Mouse (Mus musculus): Measurements from ENCODE around the gene Snapc2. TPM values are rescaled to one million over a fixed set of nuclear protein-coding genes. Genes with fewer than 3 reads are reported as not detected.
A peak's percentile ranks its signal among the peaks of the same experiment; 100 is the strongest.

The Snapc2 gene
- polyA plus RNA-seq, 2 experiments: 11.5 to 14.1 TPM

- H3K9ac ChIP-seq (replicated peaks): no peak overlapping the region; the same call in 1 of the 2 replicates
- 3% methylated on average over 34 of the region's 35 CpGs for WGBS (ENCODE audit: insufficient replicate concordance)
These were observed 5.4 kb downstream of the Snapc2 start for GRCm38 (mm10) chr8:4258233-4258632.

GRCm38 (mm10) chr8:4258678-4259077 lies 5.8 kb downstream of the Snapc2 start:
- under 1% methylated on average over 31 of the region's 32 CpGs for WGBS (ENCODE audit: insufficient replicate concordance)
- ATAC-seq (ENCODE audit: insufficient read depth) (peak; percentile 65), DNase-seq (ENCODE audit: low read depth in 3 of 3, low spot score in 3 of 3) (no peak)
- H3K4me2 ChIP-seq (ENCODE audit: low read depth): peak overlapping the region; percentile 97
- H3K27me3 ChIP-seq (ENCODE audit: control insufficient read depth, insufficient read depth, low read length): no peaks in the 10 kb centered on the region
- H3K4me1 ChIP-seq (replicated peaks; ENCODE audit: control insufficient read depth in 2 of 2, insufficient read depth in 2 of 2, low read length in 1 of 2): peaks cover 4 to 7% of the 10 kb centered on the region in 2 experiments
- H3K9me3 ChIP-seq (ENCODE audit: control insufficient read depth, low read length): no peaks in the 10 kb centered on the region
- H3K4me3 ChIP-seq (ENCODE audit: insufficient read depth in 1 of 2, low read depth in 2 of 2, low read length in 2 of 2): peak overlapping the region; percentile 39 to 58
- TF ChIP-seq EP300 (IDR thresholded peaks at IDR 0.05; ENCODE audit: low read depth) (no peak), CTCF (IDR thresholded peaks at IDR 0.05; ENCODE audit: low read depth) (no peak)
- H3K9ac ChIP-seq (replicated peaks): peak overlapping the region; percentile 47
- H3K27ac ChIP-seq: no peak overlapping the region
- peaks cover 24% of the 10 kb centered on the region for H3K36me3 ChIP-seq (replicated peaks; ENCODE audit: control insufficient read depth, insufficient read depth, low read depth)

More at GRCm38 (mm10) chr8:4258233-4258632, 5.4 kb downstream of the Snapc2 start:
- peak overlapping the region; percentile 97 for H3K4me2 ChIP-seq (ENCODE audit: low read depth)
- peak overlapping the region; percentile 39 to 58 for H3K4me3 ChIP-seq (ENCODE audit: insufficient read depth in 1 of 2, low read depth in 2 of 2, low read length in 2 of 2)
- no peaks in the 10 kb centered on the region for H3K9me3 ChIP-seq (ENCODE audit: control insufficient read depth, low read length)
- H3K4me1 ChIP-seq (replicated peaks; ENCODE audit: control insufficient read depth in 2 of 2, insufficient read depth in 2 of 2, low read length in 1 of 2): peaks cover 4 to 8% of the 10 kb centered on the region in 2 experiments
- peak; percentile 49 for ATAC-seq (ENCODE audit: insufficient read depth)
- no peak overlapping the region for H3K27ac ChIP-seq
- H3K27me3 ChIP-seq (ENCODE audit: control insufficient read depth, insufficient read depth, low read length): no peaks in the 10 kb centered on the region
- TF ChIP-seq EP300 (IDR thresholded peaks at IDR 0.05; ENCODE audit: low read depth) (no peak), CTCF (IDR thresholded peaks at IDR 0.05; ENCODE audit: low read depth) (peak; percentile 97)
- peak in 2 of 3 experiments; percentile 49 to 53 for DNase-seq (ENCODE audit: low read depth in 3 of 3, low spot score in 3 of 3)
- H3K36me3 ChIP-seq (replicated peaks; ENCODE audit: control insufficient read depth, insufficient read depth, low read depth): peaks cover 24% of the 10 kb centered on the region

DNA sequence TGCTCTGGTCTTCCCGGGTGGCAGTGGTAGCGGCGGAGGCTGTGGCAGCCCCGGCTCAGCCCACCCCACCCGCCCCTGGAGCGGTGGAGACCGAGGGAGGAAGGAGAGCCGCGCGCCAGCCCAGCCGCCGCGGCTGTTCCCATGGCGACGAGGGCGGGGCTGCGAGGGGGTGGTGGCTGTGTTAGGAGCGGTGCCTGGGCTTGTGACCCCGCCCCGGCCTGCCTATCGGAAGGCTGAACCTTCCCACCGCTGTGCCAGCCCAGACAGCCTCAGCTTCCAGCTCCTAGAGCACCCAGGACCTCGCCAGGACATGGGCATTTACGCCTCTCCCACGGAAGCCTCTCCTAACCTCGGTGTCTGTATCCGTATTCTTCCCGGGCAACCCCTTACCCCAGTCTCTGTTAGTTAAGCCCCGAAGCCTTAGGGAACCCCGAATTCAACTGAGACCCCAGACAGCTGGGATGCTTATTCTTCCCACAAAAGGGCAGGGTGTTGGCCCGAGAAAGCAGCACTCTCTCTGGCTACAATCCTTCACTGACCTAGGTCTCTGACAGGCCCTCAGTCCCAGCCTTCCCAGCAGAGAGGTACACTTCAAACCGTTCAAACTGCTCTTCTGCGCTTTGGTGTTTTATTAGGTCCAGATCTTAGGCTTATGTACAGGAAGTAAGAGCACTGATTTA lies 6.4 kb downstream of the Snapc2 start, which contains the start of gene Ctxn1:
TSS of gene Ctxn1 (minus strand) at position 150 of the 680 bp plus-strand sequence.
- no peaks in the 10 kb centered on the region for H3K27me3 ChIP-seq (ENCODE audit: control insufficient read depth, insufficient read depth, low read length)
- H3K9ac ChIP-seq (replicated peaks): peak within 1 kb of the TSS; percentile 47
- ATAC-seq (ENCODE audit: insufficient read depth): peak; percentile 93
- no peaks in the 10 kb centered on the region for H3K9me3 ChIP-seq (ENCODE audit: control insufficient read depth, low read length)
- peak within 1 kb of the TSS; percentile 50 for H3K27ac ChIP-seq
- WGBS (ENCODE audit: insufficient replicate concordance): 10% methylated on average over 31 of the region's 33 CpGs
- no peak for TF ChIP-seq EP300 (IDR thresholded peaks at IDR 0.05; ENCODE audit: low read depth)
- no peak for TF ChIP-seq CTCF (IDR thresholded peaks at IDR 0.05; ENCODE audit: low read depth)
- peak; percentile 77 to 84 (median 83) for DNase-seq (ENCODE audit: low read depth in 3 of 3, low spot score in 3 of 3)
- H3K4me3 ChIP-seq (ENCODE audit: insufficient read depth in 1 of 2, low read depth in 2 of 2, low read length in 2 of 2): peak within 1 kb of the TSS; percentile 39 to 58
- peak within 1 kb of the TSS; percentile 97 for H3K4me2 ChIP-seq (ENCODE audit: low read depth)
- peaks cover 3 to 4% of the 10 kb centered on the region in 2 experiments for H3K4me1 ChIP-seq (replicated peaks; ENCODE audit: control insufficient read depth in 2 of 2, insufficient read depth in 2 of 2, low read length in 1 of 2)
- H3K36me3 ChIP-seq (replicated peaks; ENCODE audit: control insufficient read depth, insufficient read depth, low read depth): peaks cover 24% of the 10 kb centered on the region

DNA sequence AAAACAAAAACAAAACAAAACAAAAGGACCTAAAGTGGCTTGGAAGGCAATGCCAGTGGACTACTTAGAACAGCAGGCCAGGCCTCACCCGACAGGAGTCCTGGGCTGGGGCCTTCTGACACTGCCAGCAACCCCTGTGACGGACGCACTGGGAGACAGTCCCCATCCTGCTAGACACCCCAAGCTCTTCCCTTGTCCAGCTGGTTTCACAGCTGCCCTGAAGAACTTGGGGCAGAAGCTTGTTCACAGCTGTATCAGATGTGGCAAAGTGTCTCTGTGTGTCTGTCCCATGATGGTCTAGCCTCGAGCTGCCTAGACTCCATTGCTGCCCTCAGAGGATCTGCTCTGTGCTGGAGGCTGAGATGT lies 6.9 kb downstream of the Snapc2 start:
- peak overlapping the region; percentile 50 for H3K27ac ChIP-seq
- no peak overlapping the region for H3K4me3 ChIP-seq (ENCODE audit: insufficient read depth in 1 of 2, low read depth in 2 of 2, low read length in 2 of 2)
- no peak overlapping the region for H3K9ac ChIP-seq (replicated peaks)
- peaks cover 3 to 4% of the 10 kb centered on the region in 2 experiments for H3K4me1 ChIP-seq (replicated peaks; ENCODE audit: control insufficient read depth in 2 of 2, insufficient read depth in 2 of 2, low read length in 1 of 2)
- H3K4me2 ChIP-seq (ENCODE audit: low read depth): no peak overlapping the region; the same call in 1 of the 2 replicates
- no peaks in the 10 kb centered on the region for H3K27me3 ChIP-seq (ENCODE audit: control insufficient read depth, insufficient read depth, low read length)
- ATAC-seq (ENCODE audit: insufficient read depth) (no peak), DNase-seq (ENCODE audit: low read depth in 3 of 3, low spot score in 3 of 3) (no peak)
- 84% methylated on average over 4 of the region's 4 CpGs for WGBS (ENCODE audit: insufficient replicate concordance)
- peaks cover 21% of the 10 kb centered on the region for H3K36me3 ChIP-seq (replicated peaks; ENCODE audit: control insufficient read depth, insufficient read depth, low read depth)
- TF ChIP-seq CTCF (IDR thresholded peaks at IDR 0.05; ENCODE audit: low read depth) (no peak), EP300 (IDR thresholded peaks at IDR 0.05; ENCODE audit: low read depth) (no peak)
- H3K9me3 ChIP-seq (ENCODE audit: control insufficient read depth, low read length): no peaks in the 10 kb centered on the region

DNA sequence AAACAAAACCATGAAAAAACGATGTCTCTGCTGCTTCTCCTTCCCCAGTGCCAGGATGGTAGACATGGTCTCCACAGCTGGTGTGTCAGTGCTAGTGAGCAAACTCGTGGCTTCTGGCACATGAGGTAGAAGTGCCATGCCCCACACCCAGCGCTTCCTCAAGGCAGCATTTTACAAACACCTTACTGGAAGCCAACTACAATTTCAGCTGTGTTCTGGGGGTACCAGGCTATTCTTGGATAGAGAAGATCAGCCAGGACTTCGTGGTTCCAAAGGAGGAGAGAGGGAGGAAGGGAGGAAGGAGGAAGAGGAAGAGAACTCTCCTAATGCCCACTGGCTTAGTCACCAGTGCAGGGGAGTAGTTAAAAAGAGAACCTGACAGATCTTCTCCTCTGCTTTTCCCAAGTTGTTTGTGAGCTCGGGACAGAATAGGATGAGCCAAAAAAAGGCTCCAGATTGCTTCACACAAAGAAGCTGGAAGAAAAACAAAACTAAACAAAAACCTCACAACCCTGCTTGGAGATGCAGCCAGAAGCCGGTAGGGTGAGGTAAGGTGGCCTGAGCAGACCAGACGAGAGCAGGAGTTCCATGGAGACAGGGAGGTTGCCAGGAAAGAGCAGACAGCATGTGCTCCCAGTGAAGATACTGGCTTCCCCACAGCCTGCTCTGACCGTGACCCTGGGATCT lies 10.4 kb downstream of the Snapc2 start:
- Histone ChIP-seq H3K27me3 (ENCODE audit: control insufficient read depth, insufficient read depth, low read length) (no peaks in the 10 kb centered on the region), H3K9me3 (ENCODE audit: control insufficient read depth, low read length) (no peaks in the 10 kb centered on the region), H3K4me1 (replicated peaks; ENCODE audit: control insufficient read depth in 2 of 2, insufficient read depth in 2 of 2, low read length in 1 of 2) (peaks cover 3 to 4% of the 10 kb centered on the region in 2 experiments), H3K4me3 (ENCODE audit: insufficient read depth in 1 of 2, low read depth in 2 of 2, low read length in 2 of 2) (no peak overlapping the region), H3K4me2 (ENCODE audit: low read depth) (no peak overlapping the region), H3K27ac (no peak overlapping the region), H3K9ac (replicated peaks) (no peak overlapping the region), H3K36me3 (replicated peaks; ENCODE audit: control insufficient read depth, insufficient read depth, low read depth) (peaks cover 49% of the 10 kb centered on the region)
- ATAC-seq (ENCODE audit: insufficient read depth): no peak
- DNase-seq (ENCODE audit: low read depth in 3 of 3, low spot score in 3 of 3): no peak
- WGBS (ENCODE audit: insufficient replicate concordance): 65% methylated on average over 8 of the region's 8 CpGs
- no peak for TF ChIP-seq CTCF (IDR thresholded peaks at IDR 0.05; ENCODE audit: low read depth)
- TF ChIP-seq EP300 (IDR thresholded peaks at IDR 0.05; ENCODE audit: low read depth): no peak

Measured in liver, embryonic 14.5 days (tissue).